Mouse (Mus musculus): Measurements from ENCODE around the gene Arhgef3. TPM values are rescaled to one million over a fixed set of nuclear protein-coding genes. Genes with fewer than 3 reads are reported as not detected.

Gene Arhgef3
- polyA plus RNA-seq, 1 experiment from 2014 or later, result 37.3 TPM

- Histone ChIP-seq H3K9ac (replicated peaks; ENCODE audit: low read depth) (no peak overlapping the region), H3K4me1 (ENCODE audit: insufficient read depth, low read depth, low read length) (no peaks in the 10 kb centered on the region; the same call in 1 of the 2 replicates), H3K27me3 (replicated peaks; ENCODE audit: insufficient read depth, low read length) (no peaks in the 10 kb centered on the region), H3K4me2 (replicated peaks; ENCODE audit: low read depth, low read length) (no peak overlapping the region), H3K4me3 (ENCODE audit: low read depth, low read length) (no peak overlapping the region), H3K36me3 (ENCODE audit: insufficient read depth, low read length) (no peaks in the 10 kb centered on the region), H3K27ac (ENCODE audit: low read length) (no peak overlapping the region), H3K9me3 (ENCODE audit: low read length) (no peaks in the 10 kb centered on the region)
- TF ChIP-seq CTCF (IDR thresholded peaks at IDR 0.05) (no peak), EP300 (IDR thresholded peaks at IDR 0.05) (no peak)
- WGBS, result 52% methylated on average over 7 of the region's 7 CpGs
- no peak for DNase-seq (ENCODE audit: low spot score)
- ATAC-seq, result no peak
These were observed 204.7 kb downstream of the Arhgef3 start for GRCm38 (mm10) chr14:27319386-27319785.

GRCm38 (mm10) chr14:27322041-27322440 is 207.3 kb downstream of the Arhgef3 start:
- no peak overlapping the region for H3K4me3 ChIP-seq (ENCODE audit: low read depth, low read length)
- no peak overlapping the region for H3K27ac ChIP-seq (ENCODE audit: low read length)
- H3K9me3 ChIP-seq (ENCODE audit: low read length), result no peaks in the 10 kb centered on the region
- H3K27me3 ChIP-seq (replicated peaks; ENCODE audit: insufficient read depth, low read length), result no peaks in the 10 kb centered on the region
- no peaks in the 10 kb centered on the region; the same call in 1 of the 2 replicates for H3K4me1 ChIP-seq (ENCODE audit: insufficient read depth, low read depth, low read length)
- H3K36me3 ChIP-seq (ENCODE audit: insufficient read depth, low read length), result no peaks in the 10 kb centered on the region
- 81% methylated on average over 4 of the region's 4 CpGs for WGBS
- no peak for TF ChIP-seq EP300 (IDR thresholded peaks at IDR 0.05)
- TF ChIP-seq CTCF (IDR thresholded peaks at IDR 0.05), result no peak
- no peak for DNase-seq (ENCODE audit: low spot score)
- H3K4me2 ChIP-seq (replicated peaks; ENCODE audit: low read depth, low read length), result no peak overlapping the region
- no peak overlapping the region for H3K9ac ChIP-seq (replicated peaks; ENCODE audit: low read depth)
- ATAC-seq, result no peak

GRCm38 (mm10) chr14:27324689-27325088 is 210.0 kb downstream of the Arhgef3 start:
- H3K4me3 ChIP-seq (ENCODE audit: low read depth, low read length), result no peak overlapping the region
- no peak overlapping the region for H3K9ac ChIP-seq (replicated peaks; ENCODE audit: low read depth)
- no peaks in the 10 kb centered on the region for H3K4me1 ChIP-seq (ENCODE audit: insufficient read depth, low read depth, low read length)
- H3K4me2 ChIP-seq (replicated peaks; ENCODE audit: low read depth, low read length), result no peak overlapping the region
- peak; percentile 63 for DNase-seq (ENCODE audit: low spot score)
- H3K9me3 ChIP-seq (ENCODE audit: low read length), result no peaks in the 10 kb centered on the region
- 0 out of 2 replicates have a peak overlapping the region, but pooled peaks have one; percentile 12 for H3K27ac ChIP-seq (ENCODE audit: low read length)
- peak; percentile 37; the same call in 1 of the 2 replicates for ATAC-seq
- no peaks in the 10 kb centered on the region for H3K27me3 ChIP-seq (replicated peaks; ENCODE audit: insufficient read depth, low read length)
- TF ChIP-seq EP300 (IDR thresholded peaks at IDR 0.05) (peak; percentile 70), CTCF (IDR thresholded peaks at IDR 0.05) (no peak)
- WGBS, result 39% methylated on average over 7 of the region's 7 CpGs
- H3K36me3 ChIP-seq (ENCODE audit: insufficient read depth, low read length), result no peaks in the 10 kb centered on the region

GRCm38 (mm10) chr14:27325537-27325936 is 210.8 kb downstream of the Arhgef3 start:
- no peaks in the 10 kb centered on the region for H3K4me1 ChIP-seq (ENCODE audit: insufficient read depth, low read depth, low read length)
- no peak overlapping the region for H3K4me2 ChIP-seq (replicated peaks; ENCODE audit: low read depth, low read length)
- no peaks in the 10 kb centered on the region for H3K9me3 ChIP-seq (ENCODE audit: low read length)
- H3K27ac ChIP-seq (ENCODE audit: low read length), result peak overlapping the region; percentile 2; the same call in 1 of the 2 replicates
- H3K9ac ChIP-seq (replicated peaks; ENCODE audit: low read depth), result no peak overlapping the region
- 64% methylated on average over 6 of the region's 6 CpGs for WGBS
- ATAC-seq (no peak), DNase-seq (ENCODE audit: low spot score) (no peak)
- no peak for TF ChIP-seq CTCF (IDR thresholded peaks at IDR 0.05)
- TF ChIP-seq EP300 (IDR thresholded peaks at IDR 0.05), result no peak
- H3K4me3 ChIP-seq (ENCODE audit: low read depth, low read length), result no peak overlapping the region
- H3K27me3 ChIP-seq (replicated peaks; ENCODE audit: insufficient read depth, low read length), result no peaks in the 10 kb centered on the region
- no peaks in the 10 kb centered on the region for H3K36me3 ChIP-seq (ENCODE audit: insufficient read depth, low read length)

- Histone ChIP-seq H3K4me3 (ENCODE audit: low read depth, low read length) (no peak overlapping the region), H3K36me3 (ENCODE audit: insufficient read depth, low read length) (no peaks in the 10 kb centered on the region), H3K4me1 (ENCODE audit: insufficient read depth, low read depth, low read length) (no peaks in the 10 kb centered on the region), H3K9me3 (ENCODE audit: low read length) (no peaks in the 10 kb centered on the region), H3K4me2 (replicated peaks; ENCODE audit: low read depth, low read length) (no peak overlapping the region), H3K9ac (replicated peaks; ENCODE audit: low read depth) (no peak overlapping the region), H3K27me3 (replicated peaks; ENCODE audit: insufficient read depth, low read length) (no peaks in the 10 kb centered on the region), H3K27ac (ENCODE audit: low read length) (no peak overlapping the region)
- 30% methylated on average over 3 of the region's 3 CpGs for whole genome bisulfite sequencing
- ATAC-seq (no peak), DNase-seq (ENCODE audit: low spot score) (no peak)
- TF ChIP-seq EP300 (IDR thresholded peaks at IDR 0.05), result no peak
- no peak for TF ChIP-seq CTCF (IDR thresholded peaks at IDR 0.05)
These were observed 213.2 kb downstream of the Arhgef3 start for GRCm38 (mm10) chr14:27327862-27328261.

GRCm38 (mm10) chr14:27328952-27329351 is 214.3 kb downstream of the Arhgef3 start:
- no peak for TF ChIP-seq EP300 (IDR thresholded peaks at IDR 0.05)
- no peak for TF ChIP-seq CTCF (IDR thresholded peaks at IDR 0.05)
- WGBS, result 84% methylated on average over 3 of the region's 3 CpGs
- H3K4me2 ChIP-seq (replicated peaks; ENCODE audit: low read depth, low read length), result no peak overlapping the region
- no peaks in the 10 kb centered on the region for H3K9me3 ChIP-seq (ENCODE audit: low read length)
- H3K4me1 ChIP-seq (ENCODE audit: insufficient read depth, low read depth, low read length), result no peaks in the 10 kb centered on the region
- no peaks in the 10 kb centered on the region for H3K36me3 ChIP-seq (ENCODE audit: insufficient read depth, low read length)
- DNase-seq (ENCODE audit: low spot score), result no peak
- no peak overlapping the region for H3K9ac ChIP-seq (replicated peaks; ENCODE audit: low read depth)
- H3K27me3 ChIP-seq (replicated peaks; ENCODE audit: insufficient read depth, low read length), result no peaks in the 10 kb centered on the region
- H3K27ac ChIP-seq (ENCODE audit: low read length), result no peak overlapping the region
- no peak overlapping the region for H3K4me3 ChIP-seq (ENCODE audit: low read depth, low read length)
- no peak for ATAC-seq

All from lung, postnatal 0 days (tissue).